8 mouse cellular contexts compared by ENCODE assay signal in the genomic region with DNA sequence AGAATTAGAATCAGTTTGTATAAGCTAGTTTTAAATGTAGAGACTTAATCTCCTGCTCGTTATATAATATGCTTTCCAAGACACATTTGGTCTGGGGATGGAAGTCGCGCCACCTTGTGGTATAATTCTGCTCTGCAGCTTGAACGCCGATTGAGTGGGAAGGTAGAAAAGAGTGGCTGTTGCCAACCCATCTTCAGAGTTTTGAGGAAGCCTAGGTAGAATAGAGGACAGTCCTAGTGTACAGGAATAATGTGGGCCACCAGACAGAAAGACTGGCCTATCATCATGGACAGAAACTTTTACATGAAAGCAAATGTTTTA. TPM values are rescaled to one million over a fixed set of nuclear protein-coding genes. Genes with fewer than 3 reads are reported as not detected.
DNase-seq lines count a peak whose midpoint lies in the region; ATAC-seq and TF ChIP-seq lines count a peak whose summit lies in the region.

No protein-coding gene starts in this region.

- peak; percentile 47 for DNase-seq in CD4-positive, CD25-positive, alpha-beta regulatory T cell, adult 2 months (ENCODE audit: low read depth, low spot score)
- DNase-seq in neural tube, embryonic 10.5 days (ENCODE audit: extremely low spot score, low spot score), result peak; percentile 55
- DNase-seq in cerebellum, postnatal 14 days, result peak; percentile 77
- peak; percentile 37 for DNase-seq in kidney, postnatal 0 days (ENCODE audit: low spot score)
- peak; percentile 69 for DNase-seq in liver
- DNase-seq in right cerebral cortex, postnatal 14 days, result peak; percentile 44

- no peaks in the 10 kb centered on the region for H3K27me3 ChIP-seq in neural tube, embryonic 15.5 days (replicated peaks)
- no peaks in the 10 kb centered on the region for H3K27me3 ChIP-seq in kidney, postnatal 0 days (ENCODE audit: insufficient read depth, low read length)

- H3K36me3 ChIP-seq in neural tube, embryonic 15.5 days, result no peaks in the 10 kb centered on the region
- no peaks in the 10 kb centered on the region for H3K36me3 ChIP-seq in kidney, postnatal 0 days (ENCODE audit: insufficient read depth, low read length)

- H3K4me1 ChIP-seq in neural tube, embryonic 15.5 days, result no peaks in the 10 kb centered on the region
- no peaks in the 10 kb centered on the region for H3K4me1 ChIP-seq in kidney, postnatal 0 days (replicated peaks; ENCODE audit: insufficient read depth, low read length)

- ATAC-seq in CD4-positive, CD25-positive, alpha-beta regulatory T cell, adult 4 months, result no peak
- no peak for ATAC-seq in neural tube, embryonic 15.5 days (ENCODE audit: low FRiP score)
- ATAC-seq in kidney, postnatal 0 days (replicated peaks; ENCODE audit: low FRiP score, low read depth), result no peak

- H3K4me3 ChIP-seq in neural tube, embryonic 15.5 days (replicated peaks), result no peak overlapping the region
- no peak overlapping the region for H3K4me3 ChIP-seq in kidney, postnatal 0 days (replicated peaks; ENCODE audit: low read depth, low read length)

- H3K4me2 ChIP-seq in neural tube, embryonic 15.5 days, result no peak overlapping the region
- H3K4me2 ChIP-seq in kidney, postnatal 0 days (ENCODE audit: low read length), result no peak overlapping the region

- H3K9ac ChIP-seq in neural tube, embryonic 15.5 days (replicated peaks), result no peak overlapping the region
- no peak overlapping the region for H3K9ac ChIP-seq in kidney, postnatal 0 days (ENCODE audit: low read depth, low read length)

- H3K9me3 ChIP-seq in neural tube, embryonic 15.5 days (replicated peaks), result no peaks in the 10 kb centered on the region
- H3K9me3 ChIP-seq in kidney, postnatal 0 days (replicated peaks; ENCODE audit: low read length), result no peaks in the 10 kb centered on the region

- TF ChIP-seq CTCF in kidney, postnatal 0 days (IDR thresholded peaks at IDR 0.05; ENCODE audit: low read depth), result peak; percentile 77

- H3K27ac ChIP-seq in neural tube, embryonic 15.5 days (replicated peaks), result no peak overlapping the region
- H3K27ac ChIP-seq in kidney, postnatal 0 days, result no peak overlapping the region

- WGBS in neural tube, embryonic 15.5 days, result 16% methylated on average over 5 of the region's 5 CpGs
- WGBS in kidney, postnatal 0 days, result 15% methylated on average over 5 of the region's 5 CpGs

RNA-seq across cellular contexts. Expression of a gene that starts 11.1 kb away (rescaled TPM):
- not detected for polyA plus RNA-seq in CD4-positive, CD25-positive, alpha-beta regulatory T cell, adult 4 months (2017; shearing (Covaris generic))
- polyA plus RNA-seq in neural tube, embryonic 15.5 days (2015; fragmentation: Nextera tagmentation; extraction: Ambion mirVana), result 127 and 144 TPM in 2 replicates
- polyA plus RNA-seq in kidney, postnatal 0 days (2015; fragmentation: Nextera tagmentation; extraction: Ambion mirVana), result 59.2 and 59.8 TPM in 2 replicates

RNA-seq across cellular contexts. Expression of a gene that starts 42.6 kb away (rescaled TPM):
- not detected for polyA plus RNA-seq in CD4-positive, CD25-positive, alpha-beta regulatory T cell, adult 4 months (2017; shearing (Covaris generic))
- not detected in 2 replicates for polyA plus RNA-seq in neural tube, embryonic 15.5 days (2015; fragmentation: Nextera tagmentation; extraction: Ambion mirVana)
- polyA plus RNA-seq in kidney, postnatal 0 days (2015; fragmentation: Nextera tagmentation; extraction: Ambion mirVana), result 0.04 TPM in 1 of 2 replicates, not detected in the other

RNA-seq across cellular contexts. Expression of a gene that starts 44.4 kb away (rescaled TPM):
- 1 to 10 TPM; 1.0 to 1.4 TPM for polyA plus RNA-seq in CD4-positive, CD25-positive, alpha-beta regulatory T cell, adult 4 months (2017; shearing (Covaris generic))
- 118 and 126 TPM in 2 replicates for polyA plus RNA-seq in neural tube, embryonic 15.5 days (2015; fragmentation: Nextera tagmentation; extraction: Ambion mirVana)
- 206 and 209 TPM in 2 replicates for polyA plus RNA-seq in kidney, postnatal 0 days (2015; fragmentation: Nextera tagmentation; extraction: Ambion mirVana)

RNA-seq across cellular contexts. Expression of a gene that starts 59.7 kb away (rescaled TPM):
- polyA plus RNA-seq in CD4-positive, CD25-positive, alpha-beta regulatory T cell, adult 4 months (2017; shearing (Covaris generic)), result 1 to 10 TPM in 1 of 2 experiments, under 1 TPM in 1; 0.77 to 3.4 TPM
- polyA plus RNA-seq in neural tube, embryonic 15.5 days (2015; fragmentation: Nextera tagmentation; extraction: Ambion mirVana), result 664 and 773 TPM in 2 replicates
- 74.9 and 76.2 TPM in 2 replicates for polyA plus RNA-seq in kidney, postnatal 0 days (2015; fragmentation: Nextera tagmentation; extraction: Ambion mirVana)

Comparison
In these comparisons a context has a peak if more than half of its experiments do, and no peak if none do; other contexts are left out.
1. RNA of a gene that starts 11.1 kb away (polyA plus RNA-seq): 127 to 144 TPM in neural tube, embryonic 15.5 days and 59.2 to 59.8 TPM in kidney, postnatal 0 days; not detected in CD4-positive, CD25-positive, alpha-beta regulatory T cell, adult 4 months; every median in the first group is over 10 times any median in the second.
2. RNA of a gene that starts 44.4 kb away (polyA plus RNA-seq): 206 to 209 TPM in kidney, postnatal 0 days and 118 to 126 TPM in neural tube, embryonic 15.5 days; 1.0 to 1.4 TPM in CD4-positive, CD25-positive, alpha-beta regulatory T cell, adult 4 months; every median in the first group is over 10 times any median in the second.
3. Peak in every context shown above with its lines, with median percentiles within 50 percentile points of each other: DNase-seq.